Mouse (Mus musculus) liver, embryonic 14.5 days (tissue): Measurements from ENCODE around the gene Rbm17.

Experiments used
- CTCF ChIP-seq: IDR thresholded peaks from 2 replicates; pipeline ENCODE4 v1.5.1; 2016; ENCODE audit warnings: antibody characterized with exemption, low read depth, control low read depth
- EP300 ChIP-seq: IDR thresholded peaks from 2 replicates; pipeline ENCODE4 v1.6.1; 2016; ENCODE audit warnings: antibody characterized with exemption, low read depth

DNA sequence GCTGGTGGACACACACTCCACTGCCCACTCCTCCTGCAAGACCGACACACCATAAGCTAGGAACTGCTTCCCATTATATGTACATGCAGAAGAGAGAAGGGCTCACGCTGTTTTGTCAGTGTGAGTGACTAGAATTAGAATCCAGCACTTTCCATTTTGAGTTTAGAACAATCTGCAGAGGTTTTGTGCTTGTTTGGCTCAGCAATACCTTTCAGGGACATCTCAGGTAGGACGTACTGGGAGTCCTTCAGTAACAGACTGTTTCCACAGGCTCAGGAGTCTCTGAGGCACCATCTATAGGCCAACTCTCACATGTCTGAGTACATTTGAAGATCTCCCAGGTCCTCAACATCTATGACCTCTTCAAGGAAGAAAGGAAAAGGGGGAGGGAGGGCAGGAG, 48.2 kb upstream of the Rbm17 start:
- TF ChIP-seq CTCF = no peak
- no peak for TF ChIP-seq EP300
